Mouse (Mus musculus) megakaryocyte, embryonic 14.5 days (primary cell): ENCODE measurements around the gene Syne1.

Experiments used
- FLI1 ChIP-seq: IDR thresholded peaks from 2 replicates; pipeline ENCODE4 v1.6.1; 2012; ENCODE audit warnings: low read length, inconsistent platforms, mixed read lengths
- GATA1 ChIP-seq: IDR thresholded peaks from 3 replicates; pipeline ENCODE4 v1.6.1; 2012; ENCODE audit warnings: mixed read lengths, low read length, inconsistent platforms, borderline replicate concordance

GRCm38 (mm10) chr10:5568991-5569390, 17.7 kb upstream of the Syne1 start:
- no peak for TF ChIP-seq GATA1
- no peak for TF ChIP-seq FLI1
